Mouse (Mus musculus) hindbrain, embryonic 16.5 days (tissue): ENCODE data around the gene Asrgl1. TPM values are rescaled to one million over a fixed set of nuclear protein-coding genes. Genes with fewer than 3 reads are reported as not detected.

Experiments
- ATAC-seq: fragments of 200-750 bp; cut with Nextera tagmentation; 2 replicates; pipeline ENCODE4 v1.8.0; 2017; ENCODE audit warnings: moderate TSS enrichment, moderate library complexity
- H3K27ac ChIP-seq: fragments of 300-500 bp; sonication (generic); 2 replicates; pipeline ENCODE4 v1.5.1; 2014; ENCODE audit warnings: low read depth, mild to moderate bottlenecking, control low read depth, low read length, moderate library complexity
- H3K27me3 ChIP-seq: fragments of 300-500 bp; sonication (generic); replicated peaks from 2 replicates; pipeline ENCODE4 v1.6.1; 2014; ENCODE audit warnings: low read length; ENCODE audit not compliant: control insufficient read depth, insufficient read depth
- H3K36me3 ChIP-seq: fragments of 300-500 bp; sonication (generic); 2 replicates; pipeline ENCODE4 v1.6.1; 2014; ENCODE audit warnings: mild to moderate bottlenecking, low read length, moderate library complexity, mixed read lengths; ENCODE audit not compliant: control insufficient read depth, insufficient read depth
- H3K4me1 ChIP-seq: fragments of 300-500 bp; sonication (generic); 2 replicates; pipeline ENCODE4 v1.6.1; 2014; ENCODE audit warnings: low read depth, low read length; ENCODE audit not compliant: control insufficient read depth, insufficient read depth
- H3K4me2 ChIP-seq: fragments of 300-500 bp; sonication (generic); 2 replicates; pipeline ENCODE4 v1.6.1; 2014; ENCODE audit warnings: mild to moderate bottlenecking, low read length, control low read depth, moderate library complexity
- H3K4me3 ChIP-seq: fragments of 300-500 bp; sonication (generic); 2 replicates; pipeline ENCODE4 v1.5.1; 2014; ENCODE audit warnings: mild to moderate bottlenecking, low read length, control low read depth, moderate library complexity
- H3K9ac ChIP-seq: fragments of 300-500 bp; sonication (generic); 2 replicates; pipeline ENCODE4 v1.6.1; 2014; ENCODE audit warnings: low read depth, mild to moderate bottlenecking, control low read depth, low read length, moderate library complexity
- H3K9me3 ChIP-seq: fragments of 300-500 bp; sonication (generic); 2 replicates; pipeline ENCODE4 v1.6.1; 2014; ENCODE audit warnings: mild to moderate bottlenecking, low read length, moderate library complexity; ENCODE audit not compliant: control insufficient read depth
- WGBS: fragments of 180-500 bp; shearing (Covaris S2); extraction: QIAGEN DNeasy Blood & Tissue Kit; methylation state at CpG from one replicate; pipeline ENCODE4 v1.1.7; 2014; 5-methylcytosine and 5-hydroxymethylcytosine counted together
- polyA plus RNA-seq: library from polyadenylated mRNA; unstranded; fragments of >200 nt; fragmentation: Nextera tagmentation; extraction: Ambion mirVana; gene quantifications from 2 replicates; pipeline ENCODE4 v1.2.1, GENCODE M21; 2015

Gene Asrgl1
- polyA plus RNA-seq, 1 experiment from 2014 or later = 44.9 TPM

DNA sequence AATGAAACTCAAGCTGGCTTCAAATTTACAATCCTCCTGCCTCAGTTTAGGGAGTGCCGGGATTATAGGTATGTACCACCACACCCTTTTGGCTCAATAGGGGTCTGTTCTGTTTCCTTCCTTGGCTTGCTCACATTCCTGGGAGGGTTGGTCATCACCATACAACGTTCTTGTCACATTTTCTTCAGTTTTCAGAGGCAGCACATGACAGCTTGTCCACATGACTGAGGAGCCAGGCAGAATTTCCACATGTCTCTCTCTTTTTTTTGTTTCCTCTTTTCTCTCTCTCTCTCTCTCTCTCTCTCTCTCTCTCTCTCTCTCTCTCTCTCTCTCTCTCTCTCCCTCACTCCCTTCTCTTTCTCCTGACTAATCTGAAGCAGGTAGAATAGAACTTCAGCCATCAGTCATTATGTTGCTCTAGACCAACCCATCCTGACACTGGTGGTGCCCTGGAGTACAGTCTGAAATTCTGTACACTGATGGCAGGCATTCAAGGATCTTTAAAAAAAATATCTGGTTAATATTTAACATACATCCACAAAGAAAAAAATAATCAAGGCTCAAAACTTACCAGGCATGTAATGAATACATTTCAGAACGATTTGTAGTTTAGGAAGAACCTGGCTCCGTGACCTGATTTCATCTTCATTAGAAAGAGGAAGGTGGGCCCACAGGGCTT lies 58.3 kb downstream of the Asrgl1 start:
- Histone ChIP-seq H3K36me3 (no peaks in the 10 kb centered on the region), H3K4me3 (no peak overlapping the region), H3K4me2 (no peak overlapping the region), H3K4me1 (0 out of 2 replicates have a peak, but pooled peaks cover 2% of the 10 kb centered on the region), H3K27me3 (no peaks in the 10 kb centered on the region), H3K9ac (no peak overlapping the region), H3K27ac (no peak overlapping the region), H3K9me3 (no peaks in the 10 kb centered on the region)
- ATAC-seq = no peak
- 79% methylated on average over 4 of the region's 4 CpGs for WGBS

DNA sequence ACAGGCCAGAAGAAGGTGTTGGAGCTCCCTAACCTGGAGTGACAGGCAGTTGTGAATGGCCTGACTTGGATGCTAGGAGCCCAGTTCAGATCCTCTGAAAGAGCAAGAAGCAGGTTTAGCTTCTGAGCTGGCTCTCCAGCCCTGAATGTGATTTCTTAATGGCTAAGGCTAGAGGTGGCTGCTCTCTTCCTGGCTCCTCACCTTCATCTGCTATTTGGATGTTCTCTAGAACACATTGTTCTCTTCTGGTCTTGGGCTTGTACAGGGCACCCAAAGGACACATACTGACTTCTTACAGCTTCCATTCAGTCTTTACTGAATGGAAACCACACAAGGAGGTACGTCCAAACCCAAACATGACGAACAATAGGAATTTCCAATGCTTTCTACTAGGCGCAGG lies 59.4 kb downstream of the Asrgl1 start:
- Histone ChIP-seq H3K36me3 (no peaks in the 10 kb centered on the region), H3K4me3 (no peak overlapping the region), H3K9ac (no peak overlapping the region), H3K27me3 (no peaks in the 10 kb centered on the region), H3K27ac (no peak overlapping the region), H3K4me1 (peaks cover 7% of the 10 kb centered on the region), H3K4me2 (no peak overlapping the region), H3K9me3 (no peaks in the 10 kb centered on the region)
- 95% methylated on average over 3 of the region's 3 CpGs for WGBS
- no peak for ATAC-seq

DNA sequence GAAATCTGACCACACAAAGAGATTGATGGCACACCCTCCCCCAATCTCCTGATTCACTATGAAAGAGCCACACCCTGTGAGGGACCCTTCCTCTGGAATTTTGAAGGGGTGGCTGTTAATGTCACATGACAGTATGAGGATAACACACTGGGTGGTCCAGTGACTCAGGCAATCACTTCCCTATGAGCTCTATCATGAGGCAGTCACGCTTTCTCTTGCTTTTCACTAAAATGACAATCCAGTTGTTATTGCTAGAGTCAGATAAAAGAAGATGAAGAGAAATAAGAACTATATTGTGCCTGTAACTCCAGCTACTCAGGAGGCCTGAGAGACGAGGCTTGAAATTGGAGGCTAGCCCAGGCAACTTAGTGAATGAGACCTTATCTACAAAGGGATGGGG lies 59.9 kb downstream of the Asrgl1 start:
- no peak for ATAC-seq
- no peaks in the 10 kb centered on the region for H3K9me3 ChIP-seq
- no peaks in the 10 kb centered on the region for H3K36me3 ChIP-seq
- WGBS = 73% methylated on average over 2 of the region's 2 CpGs
- H3K27ac ChIP-seq = no peak overlapping the region
- no peaks in the 10 kb centered on the region for H3K27me3 ChIP-seq
- H3K4me2 ChIP-seq = no peak overlapping the region
- no peak overlapping the region for H3K9ac ChIP-seq
- H3K4me1 ChIP-seq = peaks cover 8% of the 10 kb centered on the region
- no peak overlapping the region for H3K4me3 ChIP-seq

DNA sequence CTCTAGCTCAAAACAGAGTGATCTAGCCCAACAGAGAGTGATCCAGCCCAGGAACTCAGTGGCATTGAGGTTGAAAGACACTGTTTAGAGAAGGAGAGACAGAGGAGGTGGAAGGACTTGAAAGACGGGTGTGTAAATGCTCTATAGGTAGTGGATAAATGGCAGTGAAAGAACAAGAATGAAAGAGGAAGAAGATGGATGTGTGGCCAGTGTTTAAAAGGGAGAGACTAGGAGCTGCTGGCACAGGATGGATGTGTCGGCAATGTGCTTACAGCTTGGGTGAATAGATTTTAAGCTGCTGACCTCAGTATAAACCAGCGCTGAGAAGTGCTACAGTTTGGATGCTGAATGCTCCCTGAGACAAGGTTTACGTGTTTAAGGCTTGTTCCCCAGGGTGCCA lies 61.0 kb downstream of the Asrgl1 start:
- Histone ChIP-seq H3K4me3 (no peak overlapping the region), H3K27ac (no peak overlapping the region), H3K9ac (no peak overlapping the region), H3K27me3 (no peaks in the 10 kb centered on the region), H3K9me3 (no peaks in the 10 kb centered on the region), H3K4me2 (no peak overlapping the region), H3K4me1 (peaks cover 11% of the 10 kb centered on the region), H3K36me3 (no peaks in the 10 kb centered on the region)
- WGBS = 68% methylated on average over 4 of the region's 4 CpGs
- ATAC-seq = no peak

DNA sequence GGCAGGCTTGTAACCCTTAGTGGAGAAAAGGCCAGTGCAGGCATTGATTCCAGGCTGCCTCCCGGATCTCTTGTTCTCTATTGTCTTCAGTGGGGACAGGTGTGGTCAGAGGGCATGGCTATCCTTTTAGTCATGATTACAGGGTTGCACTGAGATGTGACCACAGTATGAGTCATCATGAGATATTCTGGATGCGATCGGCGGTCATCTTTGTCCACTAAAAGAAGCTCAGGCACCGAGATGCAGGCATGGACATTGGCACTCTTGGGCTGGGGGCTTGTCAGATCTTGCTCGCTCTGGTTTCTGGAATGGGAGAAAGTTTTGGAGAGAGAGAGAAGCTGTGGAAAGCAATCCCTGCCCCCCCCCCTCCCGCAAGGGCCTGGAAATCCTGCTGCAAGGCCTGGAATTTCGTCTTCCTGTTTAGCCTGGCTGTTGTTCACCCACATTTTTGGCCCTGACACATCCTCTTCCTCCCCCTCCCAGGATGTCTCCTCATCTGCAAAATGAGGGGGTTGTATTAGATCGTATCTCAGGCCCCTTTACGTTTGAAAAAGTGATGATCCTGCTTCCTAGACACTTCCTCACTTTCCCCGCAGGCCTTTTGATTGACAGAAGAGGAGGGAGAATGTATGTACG lies 61.5 kb downstream of the Asrgl1 start:
- H3K9me3 ChIP-seq = no peaks in the 10 kb centered on the region
- no peaks in the 10 kb centered on the region for H3K36me3 ChIP-seq
- no peaks in the 10 kb centered on the region for H3K27me3 ChIP-seq
- H3K27ac ChIP-seq = no peak overlapping the region
- ATAC-seq = no peak
- H3K4me1 ChIP-seq = peaks cover 11% of the 10 kb centered on the region
- no peak overlapping the region for H3K9ac ChIP-seq
- no peak overlapping the region for H3K4me3 ChIP-seq
- WGBS = 77% methylated on average over 12 of the region's 12 CpGs
- H3K4me2 ChIP-seq = no peak overlapping the region

DNA sequence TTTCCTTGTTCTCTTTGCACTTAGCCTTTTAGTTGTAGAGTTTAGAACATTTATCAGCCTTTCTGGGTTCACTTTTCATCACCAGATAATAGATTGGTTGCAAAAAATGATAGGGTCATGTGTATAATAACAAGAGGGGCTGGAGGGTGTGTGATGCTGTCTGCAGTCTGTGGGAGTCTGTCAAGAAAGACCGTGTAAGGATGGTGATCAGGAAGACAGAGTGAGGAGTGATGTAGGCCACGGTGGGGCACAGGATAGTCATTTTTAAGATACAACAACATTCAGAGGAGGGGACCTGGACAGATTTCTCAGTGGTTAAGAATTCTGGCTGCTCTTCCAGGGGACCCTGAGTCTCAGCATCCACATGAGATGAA lies 63.3 kb downstream of the Asrgl1 start:
- ATAC-seq = no peak

DNA sequence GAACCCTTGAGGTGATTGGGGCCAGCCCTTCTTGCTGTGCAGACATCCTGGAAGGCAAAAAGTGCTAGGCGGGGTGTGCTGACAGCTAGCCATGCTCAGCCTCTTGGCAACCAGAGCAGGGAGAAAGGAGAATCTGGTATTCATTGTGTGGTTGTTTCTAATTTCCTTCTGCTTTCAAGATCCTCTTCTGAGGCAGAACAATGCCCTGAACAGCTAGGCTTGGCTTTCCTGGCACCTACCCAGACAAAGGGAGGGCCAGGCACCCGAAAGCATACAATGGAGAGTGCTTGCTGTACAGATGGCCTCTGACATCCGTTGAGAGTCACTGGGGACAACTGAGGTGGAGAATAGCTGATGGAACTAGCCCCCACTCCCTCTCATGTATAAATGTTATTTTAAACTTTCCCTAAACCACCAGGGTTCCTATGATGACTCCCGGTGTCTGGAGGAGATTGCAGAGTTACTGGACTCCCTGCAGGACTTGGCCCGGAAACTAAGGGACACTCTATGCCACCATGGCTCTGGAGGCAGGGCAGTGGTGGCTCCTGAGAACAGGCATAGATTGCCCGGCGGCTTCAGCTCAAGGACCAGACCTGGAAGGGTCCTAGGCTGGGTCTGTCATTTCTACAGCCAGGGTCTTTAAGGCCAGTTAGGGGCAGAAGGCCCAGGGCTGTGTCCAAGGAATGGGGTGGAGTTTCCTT lies 63.8 kb downstream of the Asrgl1 start:
- H3K9ac ChIP-seq = no peak overlapping the region; the same call in 1 of the 2 replicates
- H3K27me3 ChIP-seq = no peaks in the 10 kb centered on the region
- peak; percentile 75 for ATAC-seq
- H3K4me1 ChIP-seq = peaks cover 12% of the 10 kb centered on the region
- 31% methylated on average over 7 of the region's 7 CpGs for WGBS
- H3K4me2 ChIP-seq = no peak overlapping the region
- H3K36me3 ChIP-seq = no peaks in the 10 kb centered on the region
- no peaks in the 10 kb centered on the region for H3K9me3 ChIP-seq
- peak overlapping the region; percentile 48 for H3K27ac ChIP-seq
- H3K4me3 ChIP-seq = no peak overlapping the region

More for the DNA sequence above, 63.3 kb downstream of the Asrgl1 start:
- H3K27ac ChIP-seq = peak overlapping the region; percentile 48; the same call in 1 of the 2 replicates
- H3K4me1 ChIP-seq = peaks cover 11% of the 10 kb centered on the region
- no peaks in the 10 kb centered on the region for H3K36me3 ChIP-seq
- no peak overlapping the region for H3K4me2 ChIP-seq
- 75% methylated on average over 2 of the region's 2 CpGs for WGBS
- no peak overlapping the region for H3K9ac ChIP-seq
- H3K27me3 ChIP-seq = no peaks in the 10 kb centered on the region
- no peaks in the 10 kb centered on the region for H3K9me3 ChIP-seq
- H3K4me3 ChIP-seq = no peak overlapping the region

DNA sequence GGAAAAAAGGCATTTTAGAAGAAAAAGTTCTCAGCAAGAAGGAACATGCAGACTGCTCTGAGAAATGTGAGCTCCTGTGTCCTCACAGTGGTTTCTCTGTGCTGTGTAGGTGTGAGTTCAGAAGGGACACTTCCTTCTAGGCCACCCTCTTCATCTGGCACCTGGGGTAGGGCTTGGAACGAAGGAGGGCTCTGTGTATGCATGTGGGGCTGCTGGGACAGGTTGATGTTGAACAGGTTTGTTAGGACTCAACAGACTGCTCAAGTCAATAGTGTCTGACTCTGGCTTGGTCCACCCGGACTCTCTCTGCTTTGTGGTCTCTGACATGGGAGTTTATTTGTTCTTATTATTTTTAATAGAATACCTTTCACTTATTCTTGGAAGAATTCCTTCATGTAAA lies 65.1 kb downstream of the Asrgl1 start:
- Histone ChIP-seq H3K36me3 (no peaks in the 10 kb centered on the region), H3K27ac (no peak overlapping the region), H3K4me2 (no peak overlapping the region), H3K9ac (no peak overlapping the region), H3K4me1 (peaks cover 19% of the 10 kb centered on the region), H3K4me3 (no peak overlapping the region), H3K27me3 (no peaks in the 10 kb centered on the region), H3K9me3 (no peaks in the 10 kb centered on the region)
- WGBS = 89% methylated on average over 2 of the region's 2 CpGs
- no peak for ATAC-seq

DNA sequence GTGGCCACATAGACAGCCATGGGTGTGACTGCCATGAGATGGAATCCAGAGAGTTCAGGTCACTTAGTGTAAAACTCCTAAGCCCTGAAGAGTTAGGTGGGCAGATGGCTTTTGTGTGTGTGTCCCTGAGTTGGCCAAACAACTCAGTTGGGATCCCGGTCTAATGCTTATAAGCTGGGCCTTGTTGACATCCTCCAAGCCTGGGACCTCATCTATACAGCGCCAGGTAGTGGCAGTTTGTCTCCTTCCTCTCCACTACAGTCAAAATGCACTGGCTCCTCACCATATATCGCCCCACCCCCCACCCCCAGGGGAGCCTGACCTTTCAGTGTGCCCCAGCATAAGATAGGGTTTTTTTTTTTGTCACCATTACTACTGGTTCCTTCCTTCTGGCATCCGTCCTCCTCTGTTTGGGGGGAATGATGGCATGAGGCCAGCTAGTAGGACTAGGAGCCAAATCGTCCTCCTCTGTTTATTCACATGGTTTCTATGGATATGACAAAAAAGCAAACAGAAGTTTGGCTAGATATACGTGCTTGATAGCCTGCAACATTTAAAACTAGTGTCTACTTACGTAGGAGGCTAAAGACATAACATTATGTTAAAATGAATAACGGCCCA lies 65.6 kb downstream of the Asrgl1 start:
- Histone ChIP-seq H3K27ac (no peak overlapping the region), H3K4me2 (no peak overlapping the region), H3K9ac (no peak overlapping the region), H3K9me3 (no peaks in the 10 kb centered on the region), H3K36me3 (no peaks in the 10 kb centered on the region), H3K4me1 (peaks cover 19% of the 10 kb centered on the region), H3K4me3 (no peak overlapping the region), H3K27me3 (no peaks in the 10 kb centered on the region)
- WGBS = 60% methylated on average over 8 of the region's 8 CpGs
- no peak for ATAC-seq
